8 mouse cellular contexts compared by ENCODE assay signal in genomic region chr11:3337173-3337955, GRCm38 (mm10). TPM values are rescaled to one million over a fixed set of nuclear protein-coding genes. Genes with fewer than 3 reads are reported as not detected.
DNase-seq lines count a peak whose midpoint lies in the region; ATAC-seq and TF ChIP-seq lines count a peak whose summit lies in the region.

No protein-coding gene starts in this region.

- no peak overlapping the region for H3K4me3 ChIP-seq in heart, embryonic 14.5 days (ENCODE audit: control insufficient read depth in 1 of 2, insufficient read depth in 1 of 2, low read depth in 1 of 2, low read length in 2 of 2)
- H3K4me3 ChIP-seq in layer of hippocampus, adult 2 months = no peak overlapping the region
- peak overlapping the region; percentile 17; the same call in 1 of the 2 replicates for H3K4me3 ChIP-seq in midbrain, embryonic 10.5 days
- H3K4me3 ChIP-seq in stomach, embryonic 14.5 days (ENCODE audit: low read depth, low read length) = no peak overlapping the region

- peak overlapping the region; percentile 75 to 85 for H3K27ac ChIP-seq in heart, embryonic 14.5 days (replicated peaks in 1 of 2; ENCODE audit: control insufficient read depth in 1 of 2, insufficient read depth in 1 of 2, low read depth in 2 of 2, low read length in 2 of 2)
- peak overlapping the region; percentile 89 for H3K27ac ChIP-seq in layer of hippocampus, adult 2 months
- H3K27ac ChIP-seq in midbrain, embryonic 10.5 days (replicated peaks) = peak overlapping the region; percentile 89
- H3K27ac ChIP-seq in stomach, embryonic 14.5 days (ENCODE audit: low read length) = peak overlapping the region; percentile 71

- H3K4me2 ChIP-seq in heart, embryonic 14.5 days (ENCODE audit: low read length) = peak overlapping the region; percentile 11; the same call in 1 of the 2 replicates
- H3K4me2 ChIP-seq in stomach, embryonic 14.5 days (replicated peaks; ENCODE audit: low read depth, low read length) = no peak overlapping the region

- peak overlapping the region; percentile 62 for H3K9ac ChIP-seq in heart, embryonic 14.5 days (ENCODE audit: low read length)
- H3K9ac ChIP-seq in stomach, embryonic 14.5 days (replicated peaks; ENCODE audit: low read depth, low read length) = no peak overlapping the region

- peaks cover 34 to 44% of the 10 kb centered on the region in 2 experiments for H3K4me1 ChIP-seq in heart, embryonic 14.5 days (ENCODE audit: control insufficient read depth in 2 of 2, insufficient read depth in 2 of 2, low read length in 2 of 2)
- H3K4me1 ChIP-seq in midbrain, embryonic 10.5 days = peaks cover 30% of the 10 kb centered on the region
- peaks cover 35% of the 10 kb centered on the region for H3K4me1 ChIP-seq in stomach, embryonic 14.5 days (ENCODE audit: control insufficient read depth, insufficient read depth, low read length)

- no peaks in the 10 kb centered on the region for H3K27me3 ChIP-seq in heart, embryonic 14.5 days (ENCODE audit: control insufficient read depth, insufficient read depth, low read length)
- H3K27me3 ChIP-seq in midbrain, embryonic 10.5 days (ENCODE audit: low read depth, poor library complexity, severe bottlenecking) = peaks cover 11% of the 10 kb centered on the region; the same call in 1 of the 2 replicates
- no peaks in the 10 kb centered on the region for H3K27me3 ChIP-seq in stomach, embryonic 14.5 days (ENCODE audit: control insufficient read depth, insufficient read depth, low read length)

- peak; percentile 49 for ATAC-seq in heart, embryonic 14.5 days (ENCODE audit: insufficient number of reproducible peaks, insufficient read depth, low FRiP score, low read depth)
- ATAC-seq in stomach, embryonic 14.5 days (ENCODE audit: insufficient number of reproducible peaks, insufficient read depth, low FRiP score, low read depth) = peak; percentile 33; the same call in 1 of the 2 replicates
- no peak for ATAC-seq in inflammation-experienced regulatory T-cells, adult 6 months

- no peaks in the 10 kb centered on the region for H3K9me3 ChIP-seq in heart, embryonic 14.5 days (ENCODE audit: control insufficient read depth, low read length)
- no peaks in the 10 kb centered on the region for H3K9me3 ChIP-seq in midbrain, embryonic 10.5 days (replicated peaks)
- H3K9me3 ChIP-seq in stomach, embryonic 14.5 days (ENCODE audit: control insufficient read depth, low read depth, low read length) = no peaks in the 10 kb centered on the region

- H3K36me3 ChIP-seq in heart, embryonic 14.5 days (ENCODE audit: control insufficient read depth, insufficient read depth, low read length) = peaks cover 36% of the 10 kb centered on the region
- peaks cover 5% of the 10 kb centered on the region; the same call in 1 of the 2 replicates for H3K36me3 ChIP-seq in midbrain, embryonic 10.5 days
- no peaks in the 10 kb centered on the region for H3K36me3 ChIP-seq in stomach, embryonic 14.5 days (ENCODE audit: control insufficient read depth, insufficient read depth, low read length)

- TF ChIP-seq CTCF in layer of hippocampus, adult 2 months (conservative IDR thresholded peaks at IDR 0.05) = no peak

- 9% methylated on average over 12 of the region's 12 CpGs for WGBS in heart, embryonic 14.5 days
- WGBS in midbrain, embryonic 10.5 days = 8% methylated on average over 12 of the region's 12 CpGs
- 8% methylated on average over 12 of the region's 12 CpGs for WGBS in stomach, embryonic 14.5 days

- DNase-seq in 3134 (ENCODE audit: extremely low read depth, insufficient read length, low spot score) = peak; percentile 50
- peak; percentile 72 for DNase-seq in ES-CJ7 (ENCODE audit: low read depth, low spot score)
- DNase-seq in embryo, embryonic 11 days = peak; percentile 72
- DNase-seq in layer of hippocampus, adult 2 months (ENCODE audit: low spot score in 2 of 2) = peak; percentile 68 to 83
- DNase-seq in midbrain, embryonic 10.5 days (ENCODE audit: low spot score) = peak; percentile 62

RNA-seq across cellular contexts. Expression of gene Pik3ip1, which starts 7.2 kb away (rescaled TPM):
- 32.2 TPM in 2 replicates for polyA plus RNA-seq in heart, embryonic 14.5 days (2014; fragmentation: Nextera tagmentation; extraction: Ambion mirVana)
- total RNA-seq in layer of hippocampus, adult 2 months (2021) = 10 to 100 TPM; 35.9 to 41.5 TPM
- polyA plus RNA-seq in midbrain, embryonic 10.5 days (2016; fragmentation: Nextera tagmentation; extraction: Ambion mirVana) = 7.4 and 13.0 TPM in 2 replicates
- 11.4 and 14.1 TPM in 2 replicates for polyA plus RNA-seq in stomach, embryonic 14.5 days (2014; fragmentation: Nextera tagmentation; extraction: Ambion mirVana)
- 10 to 100 TPM; 11.5 to 59.1 (median 35.3) TPM for polyA plus RNA-seq in inflammation-experienced regulatory T-cells, adult 6 months (2017; shearing (Covaris generic))

RNA-seq across cellular contexts. Expression of gene Patz1, which starts 48.7 kb away (rescaled TPM):
- 23.7 and 26.2 TPM in 2 replicates for polyA plus RNA-seq in heart, embryonic 14.5 days (2014; fragmentation: Nextera tagmentation; extraction: Ambion mirVana)
- 10 to 100 TPM; 55.5 to 56.6 TPM for total RNA-seq in layer of hippocampus, adult 2 months (2021)
- 112 and 122 TPM in 2 replicates for polyA plus RNA-seq in midbrain, embryonic 10.5 days (2016; fragmentation: Nextera tagmentation; extraction: Ambion mirVana)
- polyA plus RNA-seq in stomach, embryonic 14.5 days (2014; fragmentation: Nextera tagmentation; extraction: Ambion mirVana) = 48.1 and 51.1 TPM in 2 replicates
- polyA plus RNA-seq in inflammation-experienced regulatory T-cells, adult 6 months (2017; shearing (Covaris generic)) = 10 to 100 TPM; 15.5 to 19.6 (median 16.0) TPM
